Mouse (Mus musculus): ENCODE data around the gene Osbpl11. TPM values are rescaled to one million over a fixed set of nuclear protein-coding genes. Genes with fewer than 3 reads are reported as not detected.
A peak's percentile ranks its signal among the peaks of the same experiment; 100 is the strongest.
"Not testable (repeated sequence)": the region's sequence is repeated elsewhere in the genome, so short reads cannot be mapped to it uniquely, and the experiment has no call there.

Gene Osbpl11
- polyA plus RNA-seq, 1 experiment from 2014 or later = 19.1 TPM

DNA sequence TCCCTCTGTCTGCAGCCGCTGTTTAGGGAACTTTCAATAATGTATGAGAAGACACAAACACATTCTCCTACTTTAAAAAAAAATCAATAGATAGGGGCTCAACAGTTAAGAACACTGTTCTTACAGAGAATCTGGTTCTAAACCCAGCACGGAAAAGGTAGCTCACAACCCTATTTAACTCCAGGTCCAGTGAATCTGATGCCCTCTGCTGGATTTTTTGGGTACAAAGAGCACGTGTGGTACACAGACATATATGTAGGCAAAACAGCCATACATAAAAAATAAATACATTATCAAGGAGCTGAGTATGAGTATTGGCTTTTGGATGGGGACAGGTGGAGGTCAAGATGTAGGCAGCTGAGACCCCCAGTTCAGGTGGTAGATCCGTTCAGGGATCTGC, 29.9 kb upstream of the Osbpl11 start:
- H3K9ac ChIP-seq (ENCODE audit: low read depth, low read length) = no peak overlapping the region
- no peaks in the 10 kb centered on the region for H3K4me1 ChIP-seq (ENCODE audit: control insufficient read depth, insufficient read depth, low read length)
- ATAC-seq (ENCODE audit: low read depth) (no peak), DNase-seq (ENCODE audit: low spot score) (peak; percentile 63)
- H3K27ac ChIP-seq (replicated peaks; ENCODE audit: low read depth, low read length) = no peak overlapping the region
- H3K36me3 ChIP-seq (ENCODE audit: control insufficient read depth, insufficient read depth, low read length) = no peaks in the 10 kb centered on the region
- 43% methylated on average over 4 of the region's 4 CpGs for WGBS
- no peak overlapping the region for H3K4me3 ChIP-seq (ENCODE audit: low read depth, low read length)
- H3K9me3 ChIP-seq (ENCODE audit: control insufficient read depth, low read length) = no peaks in the 10 kb centered on the region
- no peak overlapping the region for H3K4me2 ChIP-seq (ENCODE audit: low read depth, low read length)
- H3K27me3 ChIP-seq (replicated peaks; ENCODE audit: control insufficient read depth, insufficient read depth, low read length) = no peaks in the 10 kb centered on the region

DNA sequence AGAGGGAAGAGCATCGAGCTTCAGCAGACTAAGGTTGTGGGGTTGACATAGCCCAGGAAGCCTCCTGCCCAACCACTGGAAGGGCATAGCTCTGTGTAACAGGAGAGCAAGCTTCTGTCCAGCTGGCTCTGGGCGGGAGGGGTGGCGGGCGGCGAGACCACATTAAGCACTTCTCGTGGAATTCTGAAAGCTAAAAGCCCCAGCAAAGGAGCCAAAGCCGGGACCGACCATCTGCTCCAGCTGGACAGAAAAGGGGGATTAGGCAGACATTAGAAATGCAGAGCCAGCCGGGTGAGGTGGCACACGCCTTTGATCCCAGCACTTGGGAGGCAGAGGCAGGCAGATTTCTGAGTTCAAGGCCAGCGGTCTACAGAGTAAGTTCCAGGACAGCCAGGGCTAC, 26.9 kb upstream of the Osbpl11 start:
- Histone ChIP-seq H3K4me2 (ENCODE audit: low read depth, low read length) (no peak overlapping the region), H3K27me3 (replicated peaks; ENCODE audit: control insufficient read depth, insufficient read depth, low read length) (no peaks in the 10 kb centered on the region), H3K36me3 (ENCODE audit: control insufficient read depth, insufficient read depth, low read length) (no peaks in the 10 kb centered on the region), H3K27ac (replicated peaks; ENCODE audit: low read depth, low read length) (no peak overlapping the region), H3K4me3 (ENCODE audit: low read depth, low read length) (no peak overlapping the region), H3K9me3 (ENCODE audit: control insufficient read depth, low read length) (no peaks in the 10 kb centered on the region), H3K4me1 (ENCODE audit: control insufficient read depth, insufficient read depth, low read length) (no peaks in the 10 kb centered on the region), H3K9ac (ENCODE audit: low read depth, low read length) (no peak overlapping the region)
- no peak for DNase-seq (ENCODE audit: low spot score)
- 83% methylated on average over 11 of the region's 11 CpGs for WGBS
- no peak for ATAC-seq (ENCODE audit: low read depth)

DNA sequence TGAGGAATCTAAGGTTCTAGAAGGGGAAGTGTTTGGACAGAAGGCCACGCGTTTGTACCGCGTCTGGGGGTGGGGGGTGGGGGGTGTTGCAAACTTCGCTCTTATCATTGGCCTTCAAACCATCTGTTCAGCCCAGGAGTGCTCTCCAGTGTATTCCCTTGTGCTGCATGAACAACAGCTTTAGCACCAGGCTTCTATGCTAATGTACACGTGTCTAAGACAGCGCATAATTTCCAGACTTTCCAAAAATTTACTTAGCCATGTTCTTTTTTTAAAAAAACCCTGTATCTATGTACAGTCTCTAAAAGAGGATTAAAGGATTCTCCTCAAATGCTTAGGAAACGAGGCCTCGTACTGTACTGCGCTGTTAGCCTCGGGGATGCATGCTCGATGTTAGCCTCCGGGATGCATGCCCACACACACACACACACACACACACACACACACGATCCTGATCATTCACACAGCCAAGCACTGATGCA, 26.2 kb upstream of the Osbpl11 start:
- WGBS = 80% methylated on average over 14 of the region's 14 CpGs
- Histone ChIP-seq H3K27me3 (replicated peaks; ENCODE audit: control insufficient read depth, insufficient read depth, low read length) (no peaks in the 10 kb centered on the region), H3K4me3 (ENCODE audit: low read depth, low read length) (no peak overlapping the region), H3K4me1 (ENCODE audit: control insufficient read depth, insufficient read depth, low read length) (no peaks in the 10 kb centered on the region), H3K36me3 (ENCODE audit: control insufficient read depth, insufficient read depth, low read length) (no peaks in the 10 kb centered on the region), H3K4me2 (ENCODE audit: low read depth, low read length) (no peak overlapping the region), H3K9ac (ENCODE audit: low read depth, low read length) (no peak overlapping the region), H3K9me3 (ENCODE audit: control insufficient read depth, low read length) (no peaks in the 10 kb centered on the region), H3K27ac (replicated peaks; ENCODE audit: low read depth, low read length) (no peak overlapping the region)
- no peak for ATAC-seq (ENCODE audit: low read depth)
- no peak for DNase-seq (ENCODE audit: low spot score)

DNA sequence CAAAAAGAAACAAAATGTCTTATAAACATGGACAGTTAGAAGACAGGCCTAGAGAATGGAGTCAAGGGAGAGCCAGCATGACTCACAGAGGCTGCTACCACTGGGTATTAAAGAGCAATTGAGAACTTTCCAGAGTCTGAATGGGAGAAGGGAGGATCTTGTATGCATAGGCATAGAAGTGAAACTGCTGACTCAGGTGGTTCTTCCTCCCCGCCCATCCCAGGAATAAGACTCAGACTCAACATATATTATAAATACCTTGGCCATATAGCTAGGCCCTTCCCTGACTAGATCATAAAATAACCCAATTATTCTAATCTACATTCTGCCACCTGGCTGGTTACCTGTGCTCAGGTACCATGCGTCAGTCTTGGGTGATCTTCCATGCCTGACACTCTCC, 25.5 kb upstream of the Osbpl11 start:
- Histone ChIP-seq H3K4me2 (ENCODE audit: low read depth, low read length) (no peak overlapping the region), H3K4me3 (ENCODE audit: low read depth, low read length) (no peak overlapping the region), H3K36me3 (ENCODE audit: control insufficient read depth, insufficient read depth, low read length) (no peaks in the 10 kb centered on the region), H3K9me3 (ENCODE audit: control insufficient read depth, low read length) (no peaks in the 10 kb centered on the region), H3K27ac (replicated peaks; ENCODE audit: low read depth, low read length) (no peak overlapping the region), H3K27me3 (replicated peaks; ENCODE audit: control insufficient read depth, insufficient read depth, low read length) (no peaks in the 10 kb centered on the region), H3K9ac (ENCODE audit: low read depth, low read length) (no peak overlapping the region), H3K4me1 (ENCODE audit: control insufficient read depth, insufficient read depth, low read length) (no peaks in the 10 kb centered on the region)
- DNase-seq (ENCODE audit: low spot score) (no peak), ATAC-seq (ENCODE audit: low read depth) (no peak)
- 86% methylated on average over 2 of the region's 2 CpGs for WGBS

DNA sequence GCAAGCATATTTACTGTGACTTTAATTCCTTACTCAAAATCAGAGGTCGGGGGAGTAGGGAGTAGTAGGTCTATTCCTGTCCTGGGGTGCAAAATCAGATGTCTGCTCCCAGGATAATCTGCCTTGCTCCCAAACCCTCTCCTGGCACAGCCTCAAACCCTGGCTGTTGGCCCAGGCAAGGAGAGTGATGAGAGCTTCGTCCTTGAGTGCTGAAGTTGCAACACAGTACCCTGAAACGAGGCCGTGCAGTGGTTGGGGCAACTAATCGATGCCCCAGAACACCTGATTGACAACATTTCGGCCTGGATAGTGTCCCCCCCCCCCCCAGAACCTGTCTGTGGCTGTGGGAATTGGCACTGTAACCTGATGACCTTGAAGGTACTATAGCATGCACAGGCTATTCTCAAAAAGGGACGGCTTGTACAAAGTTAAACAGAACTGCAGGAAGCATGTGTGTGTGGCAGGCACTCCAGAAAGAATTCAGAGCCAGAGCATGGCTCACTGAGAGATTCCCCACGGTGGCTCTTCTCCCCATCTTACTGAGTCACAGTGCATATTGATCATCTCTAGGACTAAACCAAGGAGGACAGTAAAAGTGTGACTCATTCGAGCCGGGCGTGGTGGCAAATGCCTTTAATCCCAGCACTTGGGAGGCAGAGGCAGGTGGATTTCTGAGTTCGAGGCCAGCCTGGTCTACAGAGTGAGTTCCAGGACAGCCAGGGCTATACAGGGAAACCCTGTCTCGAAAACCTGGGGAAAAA, 21.4 kb upstream of the Osbpl11 start:
- H3K36me3 ChIP-seq (ENCODE audit: control insufficient read depth, insufficient read depth, low read length) = no peaks in the 10 kb centered on the region
- H3K4me1 ChIP-seq (ENCODE audit: control insufficient read depth, insufficient read depth, low read length) = no peaks in the 10 kb centered on the region
- DNase-seq (ENCODE audit: low spot score) (no peak), ATAC-seq (ENCODE audit: low read depth) (no peak)
- H3K4me3 ChIP-seq (ENCODE audit: low read depth, low read length) = no peak overlapping the region
- no peak overlapping the region for H3K9ac ChIP-seq (ENCODE audit: low read depth, low read length)
- WGBS = 73% methylated on average over 13 of the region's 13 CpGs
- no peak overlapping the region for H3K27ac ChIP-seq (replicated peaks; ENCODE audit: low read depth, low read length)
- no peaks in the 10 kb centered on the region for H3K9me3 ChIP-seq (ENCODE audit: control insufficient read depth, low read length)
- no peaks in the 10 kb centered on the region for H3K27me3 ChIP-seq (replicated peaks; ENCODE audit: control insufficient read depth, insufficient read depth, low read length)
- H3K4me2 ChIP-seq (ENCODE audit: low read depth, low read length) = no peak overlapping the region

DNA sequence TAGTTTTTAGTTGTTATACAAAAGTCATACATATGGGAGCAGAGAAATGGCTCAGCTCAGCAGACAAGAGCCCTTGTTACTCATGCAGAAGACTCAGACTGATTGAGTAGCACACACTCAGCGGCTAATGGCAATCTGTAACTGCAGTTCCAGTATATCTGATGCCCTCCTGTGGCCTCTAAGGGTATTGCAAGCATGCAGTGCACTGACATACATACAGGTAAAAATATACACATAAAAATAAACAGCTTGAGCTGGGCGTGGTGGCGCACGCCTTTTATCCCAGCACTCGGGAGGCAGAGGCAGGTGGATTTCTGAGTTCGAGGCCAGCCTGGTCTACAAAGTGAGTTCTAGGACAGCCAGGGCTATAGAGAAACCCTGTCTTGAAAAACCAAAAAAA, 18.6 kb upstream of the Osbpl11 start:
- ATAC-seq (ENCODE audit: low read depth); H3K4me3 ChIP-seq (ENCODE audit: low read depth, low read length); H3K27ac ChIP-seq (replicated peaks; ENCODE audit: low read depth, low read length); H3K9me3 ChIP-seq (ENCODE audit: control insufficient read depth, low read length); H3K36me3 ChIP-seq (ENCODE audit: control insufficient read depth, insufficient read depth, low read length); H3K4me1 ChIP-seq (ENCODE audit: control insufficient read depth, insufficient read depth, low read length); H3K27me3 ChIP-seq (replicated peaks; ENCODE audit: control insufficient read depth, insufficient read depth, low read length); H3K4me2 ChIP-seq (ENCODE audit: low read depth, low read length); H3K9ac ChIP-seq (ENCODE audit: low read depth, low read length); DNase-seq (ENCODE audit: low spot score): not testable (repeated sequence)
- WGBS = 58% methylated on average over 6 of the region's 6 CpGs

DNA sequence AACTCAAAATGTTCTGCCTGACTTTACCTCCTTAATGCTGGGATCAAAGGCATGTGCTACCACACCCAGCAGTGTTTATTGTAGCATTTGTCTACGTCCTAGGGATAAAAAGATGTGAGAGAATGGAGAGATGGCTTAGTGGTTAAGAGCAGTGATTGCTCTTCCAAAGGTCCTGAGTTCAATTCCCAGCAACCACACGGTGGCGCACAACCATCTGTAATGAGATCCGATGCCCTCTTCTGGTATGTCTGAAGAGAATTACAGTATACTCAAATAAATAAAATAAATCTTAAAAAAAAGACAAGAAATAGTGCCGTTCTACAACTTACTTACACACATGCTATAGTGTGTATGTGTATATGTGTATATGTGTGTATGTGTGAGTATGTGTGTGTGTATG, 17.3 kb upstream of the Osbpl11 start:
- H3K27me3 ChIP-seq (replicated peaks; ENCODE audit: control insufficient read depth, insufficient read depth, low read length) = no peaks in the 10 kb centered on the region
- no peak overlapping the region for H3K4me3 ChIP-seq (ENCODE audit: low read depth, low read length)
- H3K9ac ChIP-seq (ENCODE audit: low read depth, low read length) = no peak overlapping the region
- no peak overlapping the region for H3K27ac ChIP-seq (replicated peaks; ENCODE audit: low read depth, low read length)
- 38% methylated on average over 5 of the region's 5 CpGs for WGBS
- H3K9me3 ChIP-seq (ENCODE audit: control insufficient read depth, low read length) = no peaks in the 10 kb centered on the region
- no peaks in the 10 kb centered on the region for H3K36me3 ChIP-seq (ENCODE audit: control insufficient read depth, insufficient read depth, low read length)
- DNase-seq (ENCODE audit: low spot score) (no peak), ATAC-seq (ENCODE audit: low read depth) (no peak)
- no peak overlapping the region for H3K4me2 ChIP-seq (ENCODE audit: low read depth, low read length)
- no peaks in the 10 kb centered on the region for H3K4me1 ChIP-seq (ENCODE audit: control insufficient read depth, insufficient read depth, low read length)

DNA sequence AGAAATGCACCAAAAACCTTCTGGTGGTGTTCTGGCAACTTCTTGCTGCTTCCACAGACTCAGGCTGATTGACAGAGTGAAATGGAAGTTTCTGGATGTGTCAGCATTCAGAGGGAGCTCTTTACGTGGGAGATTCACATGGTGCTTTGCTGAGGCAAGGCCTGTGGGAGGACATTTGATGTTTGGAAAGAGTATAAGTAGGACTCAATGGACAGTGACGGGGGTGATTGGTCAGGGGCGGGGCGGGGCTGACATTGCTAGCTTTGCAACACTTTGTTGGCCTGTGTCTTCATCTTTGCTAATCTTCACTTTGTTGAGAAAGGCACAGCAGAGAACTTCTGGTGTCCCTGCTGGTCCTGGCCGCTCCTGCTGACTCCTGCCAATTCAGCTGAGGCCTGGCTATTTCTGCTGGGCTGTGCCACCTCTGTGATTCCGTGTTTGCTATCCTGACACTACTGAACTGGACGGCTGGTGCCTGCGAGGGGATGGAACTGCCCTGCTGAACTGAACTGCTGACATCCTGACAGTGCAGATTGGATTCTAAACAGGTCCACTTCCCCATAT, 15.3 kb upstream of the Osbpl11 start:
- Histone ChIP-seq H3K9ac (ENCODE audit: low read depth, low read length) (no peak overlapping the region), H3K27me3 (replicated peaks; ENCODE audit: control insufficient read depth, insufficient read depth, low read length) (no peaks in the 10 kb centered on the region), H3K4me1 (ENCODE audit: control insufficient read depth, insufficient read depth, low read length) (no peaks in the 10 kb centered on the region), H3K27ac (replicated peaks; ENCODE audit: low read depth, low read length) (no peak overlapping the region), H3K36me3 (ENCODE audit: control insufficient read depth, insufficient read depth, low read length) (no peaks in the 10 kb centered on the region), H3K4me2 (ENCODE audit: low read depth, low read length) (no peak overlapping the region), H3K4me3 (ENCODE audit: low read depth, low read length) (no peak overlapping the region), H3K9me3 (ENCODE audit: control insufficient read depth, low read length) (no peaks in the 10 kb centered on the region)
- 77% methylated on average over 8 of the region's 8 CpGs for WGBS
- ATAC-seq (ENCODE audit: low read depth) (no peak), DNase-seq (ENCODE audit: low spot score) (no peak)
